Mouse (Mus musculus) bone marrow macrophage, adult 2 months (primary cell): ENCODE results near the gene Ckm.

Experiments
- CTCF ChIP-seq: IDR thresholded peaks from 2 replicates; pipeline ENCODE4 v1.5.1; 2012; ENCODE audit warnings: low read depth, mild to moderate bottlenecking, low read length, moderate library complexity
- POLR2A ChIP-seq: IDR thresholded peaks from 2 replicates; pipeline ENCODE4 v1.6.1; 2012; ENCODE audit warnings: mild to moderate bottlenecking, low read depth, low read length, borderline replicate concordance

GRCm38 (mm10) chr7:19368380-19368779 is 36.2 kb upstream of the Ckm start:
- TF ChIP-seq POLR2A: no peak
- TF ChIP-seq CTCF: no peak
